Mouse (Mus musculus): ENCODE measurements at regions not wholly inside any gene's neighbourhood (a gene's known extent, or its start where the extent isn't known, plus 50 kb on each side); places are given as distances from the start of the nearest gene placed in this dataset.

- DNase-seq = no peak
Measured at GRCm38 (mm10) chr13:110584765-110585164, 189.9 kb downstream of the Plk2 start.

DNA sequence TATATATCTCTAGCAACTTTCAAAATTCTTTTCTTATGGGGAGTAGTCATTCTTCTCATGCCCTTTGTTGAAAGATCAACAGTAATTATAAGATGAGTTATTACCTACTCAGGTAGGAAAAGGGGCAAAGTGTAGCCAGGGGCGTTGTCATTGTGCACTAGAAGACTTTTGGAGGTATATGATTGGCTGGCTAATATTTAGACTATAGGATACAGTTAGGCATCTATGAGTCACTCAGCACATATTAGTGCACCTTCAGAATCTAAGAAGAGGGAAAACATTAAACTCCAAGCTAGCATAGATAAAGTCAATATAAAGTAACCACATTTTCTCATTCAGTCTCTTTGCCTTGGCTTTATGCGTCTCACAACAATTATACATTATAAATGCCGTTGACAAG is 199.8 kb downstream of the Plk2 start:
- DNase-seq = no peak

DNA sequence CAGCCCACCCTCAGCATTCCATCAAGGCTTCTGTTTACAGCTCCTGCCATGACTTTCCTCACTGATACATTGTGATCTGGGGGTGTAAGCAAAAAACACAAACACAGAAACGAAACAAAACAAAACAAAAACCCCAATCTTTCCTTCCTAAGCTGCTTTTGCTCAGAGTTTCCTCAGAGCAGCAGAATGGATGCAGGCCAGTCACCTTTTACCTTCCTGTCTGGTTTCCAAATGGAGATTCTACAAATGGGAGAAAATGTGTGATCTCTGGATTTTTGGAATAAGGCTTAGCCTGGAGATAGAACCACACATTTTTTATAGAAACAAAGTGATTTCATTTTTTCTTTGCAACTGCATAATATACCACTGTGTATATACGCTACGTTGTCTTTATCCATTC is 204.8 kb downstream of the Plk2 start:
- DNase-seq = no peak

DNA sequence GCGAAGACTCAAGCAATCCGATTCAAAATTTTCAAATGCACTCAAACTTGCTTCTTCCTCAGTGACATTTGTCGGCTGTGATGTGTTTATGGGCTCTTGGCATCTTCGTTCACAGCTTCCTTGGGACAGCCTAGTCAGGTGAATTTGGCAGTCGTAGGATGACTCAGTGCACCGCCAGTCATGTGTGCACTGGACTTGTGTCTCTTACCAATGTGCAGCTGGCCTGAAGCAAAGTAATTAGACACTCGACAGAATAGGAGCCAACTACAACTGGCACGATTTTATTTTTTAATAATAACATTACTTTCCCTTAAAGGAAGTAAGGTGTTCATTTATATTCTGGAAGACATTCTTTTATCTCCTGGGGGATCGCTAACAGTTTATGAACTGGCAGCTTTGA is 205.5 kb downstream of the Plk2 start:
- DNase-seq = no peak

DNA sequence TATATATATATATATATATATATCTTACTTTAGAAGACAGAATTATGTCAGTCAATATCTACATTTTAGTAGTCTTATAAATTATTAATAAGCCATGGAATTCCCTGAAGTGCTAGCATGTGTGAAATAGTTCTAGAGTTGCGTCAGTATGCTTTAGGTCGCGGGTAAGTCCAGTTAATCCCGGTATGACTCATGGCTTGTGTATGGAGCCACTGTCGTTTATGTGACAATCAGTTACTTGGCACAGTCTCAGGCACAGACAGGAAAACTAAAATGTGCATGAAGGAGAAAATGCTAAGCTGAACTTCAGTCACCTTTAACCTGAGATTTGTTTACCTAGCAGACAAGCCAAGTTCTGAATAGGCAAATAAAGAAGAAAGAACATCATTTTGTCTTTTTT is 206.5 kb downstream of the Plk2 start:
- DNase-seq = no peak

GRCm38 (mm10) chr13:110601840-110602239 is 207.0 kb downstream of the Plk2 start:
- DNase-seq = no peak

DNA sequence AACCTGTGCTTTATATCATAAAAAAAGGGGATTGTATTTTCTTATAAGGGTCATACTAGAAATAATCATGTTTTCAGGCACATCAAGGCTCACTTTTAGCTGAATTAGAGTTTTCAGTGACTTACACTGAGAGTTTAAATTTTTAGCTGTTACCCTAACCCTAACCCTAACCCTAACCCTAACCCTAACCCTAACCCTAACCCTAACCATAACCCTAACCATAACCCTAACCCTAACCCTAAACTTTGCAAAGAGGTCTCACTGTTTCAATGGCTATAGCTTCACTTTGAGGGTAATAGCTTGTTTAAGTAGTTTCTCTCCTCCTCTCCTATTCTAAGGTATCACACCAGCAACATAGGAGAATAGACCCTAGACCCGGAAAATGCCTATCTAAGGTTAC is 208.0 kb downstream of the Plk2 start:
- no peak for DNase-seq

DNA sequence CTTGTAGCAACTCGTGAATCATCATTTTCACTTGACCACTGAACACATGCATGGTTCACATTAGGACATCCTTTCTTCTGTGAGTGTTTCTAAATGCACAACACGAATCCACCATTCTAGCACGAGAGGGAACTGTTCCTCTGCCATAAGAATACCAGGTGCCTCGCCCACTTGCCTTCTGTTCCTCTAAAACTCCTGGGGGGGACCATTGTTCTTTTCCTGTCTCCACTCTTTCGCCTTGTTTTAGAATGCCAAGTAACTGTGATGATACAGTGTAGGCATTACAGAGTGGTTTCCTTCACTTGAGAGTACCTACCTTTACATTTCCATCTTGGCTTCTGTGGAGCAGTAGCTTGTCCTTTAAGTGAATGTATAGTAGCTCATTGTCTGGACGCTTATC is 224.2 kb downstream of the Plk2 start:
- DNase-seq = peak; percentile 56 to 59

DNA sequence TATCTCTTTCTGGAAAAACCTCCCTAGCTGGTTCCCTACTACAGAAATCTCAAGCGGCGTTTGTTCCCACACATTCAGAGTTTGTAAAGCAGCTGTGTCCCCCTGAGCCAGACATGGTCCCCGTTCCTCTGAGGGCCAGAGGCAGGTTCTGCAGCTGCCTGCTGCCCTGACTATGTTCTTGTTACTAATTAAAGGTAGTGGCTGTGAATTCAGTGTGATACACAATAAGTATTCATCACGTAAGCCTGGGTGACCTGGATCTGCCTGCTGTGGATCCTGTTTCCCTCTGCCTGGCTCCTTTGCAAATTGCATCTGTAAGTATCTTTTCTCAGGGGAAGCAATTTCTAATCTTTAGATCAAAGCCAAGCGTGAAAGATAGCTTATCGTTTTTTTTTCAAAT is 232.3 kb downstream of the Plk2 start:
- peak in 1 of 2 experiments; percentile 16 for DNase-seq

DNA sequence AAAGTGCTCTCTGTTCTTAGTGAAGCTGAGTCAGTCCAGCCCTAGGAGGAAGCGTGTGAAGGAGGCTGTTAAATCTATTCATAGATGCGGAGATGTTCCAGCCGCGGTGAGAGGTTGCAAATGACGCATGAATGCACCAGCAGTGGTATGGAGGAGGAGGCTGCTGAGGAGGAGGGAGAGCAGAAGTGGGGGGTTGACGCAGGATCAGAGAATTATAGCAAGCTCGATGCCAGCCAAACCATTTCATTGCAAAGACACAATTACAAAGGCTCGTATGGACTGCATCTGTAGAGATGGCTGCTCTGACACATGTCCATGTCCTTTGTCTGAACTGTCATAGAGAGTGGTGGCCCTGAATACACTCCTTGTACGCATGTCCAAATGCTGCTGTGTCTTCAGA is 232.9 kb downstream of the Plk2 start:
- peak; percentile 60 to 69 for DNase-seq

- DNase-seq = no peak
Measured at GRCm38 (mm10) chr13:110628201-110628600, 233.4 kb downstream of the Plk2 start.

- DNase-seq = no peak
Measured at GRCm38 (mm10) chr13:110633261-110633781, 238.5 kb downstream of the Plk2 start.

DNA sequence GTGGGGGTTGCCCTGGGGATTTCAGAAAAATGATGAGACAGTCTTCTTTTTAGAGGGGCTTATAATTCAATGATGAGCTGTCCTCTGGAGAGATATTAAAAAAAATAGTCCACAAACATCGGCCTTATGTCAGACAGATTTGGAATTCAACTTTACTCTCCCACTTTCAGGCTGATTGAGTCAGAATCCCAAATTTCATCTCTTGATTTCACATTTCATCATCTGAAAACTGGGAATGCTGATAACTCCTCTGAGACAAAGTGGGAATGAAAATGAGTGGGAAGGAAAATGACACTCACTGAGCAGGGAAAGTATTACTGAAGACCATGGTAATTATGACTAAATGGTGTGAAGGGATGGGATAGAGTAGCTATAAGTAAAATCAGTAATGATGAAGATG is 239.1 kb downstream of the Plk2 start:
- no peak for DNase-seq

DNA sequence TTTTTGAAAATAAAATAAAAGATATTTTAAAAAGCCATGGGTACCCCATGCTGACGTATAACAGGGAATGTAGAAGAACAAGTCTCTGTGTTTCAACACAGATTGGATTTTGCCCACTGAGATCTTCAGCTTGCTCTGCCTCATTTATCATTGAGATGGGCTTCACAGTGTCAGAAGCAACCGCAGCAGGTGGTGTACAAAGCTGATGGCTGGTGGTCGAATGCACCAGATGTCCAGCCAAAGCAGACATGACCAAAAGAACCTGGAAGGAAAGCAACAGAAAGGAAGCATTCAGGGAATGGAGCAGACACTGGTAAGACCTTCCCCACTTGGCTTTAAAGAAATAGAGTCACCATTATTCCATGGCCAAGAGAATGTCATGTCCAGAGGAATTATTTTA is 247.9 kb downstream of the Plk2 start:
- DNase-seq = no peak

- no peak for DNase-seq
Measured at GRCm38 (mm10) chr13:110643198-110643896, 248.5 kb downstream of the Plk2 start.

DNA sequence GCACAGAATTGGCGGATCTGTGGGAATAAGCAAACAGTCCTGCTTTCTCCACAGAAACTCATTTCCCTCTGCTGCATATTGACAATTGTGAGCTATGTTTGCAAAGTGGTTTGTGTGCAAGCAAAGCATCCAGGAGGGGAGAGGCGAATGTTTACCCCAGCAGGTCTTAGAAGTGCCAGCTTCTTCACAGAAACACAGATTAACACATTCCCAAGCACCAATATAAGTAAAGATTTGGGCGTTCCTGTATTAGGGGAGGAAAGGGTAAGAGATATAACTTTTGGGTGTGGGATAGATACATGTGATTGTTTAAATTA is 249.0 kb downstream of the Plk2 start:
- DNase-seq = no peak

- DNase-seq = no peak
Measured at GRCm38 (mm10) chr13:110649378-110649777, 254.5 kb downstream of the Plk2 start.

DNA sequence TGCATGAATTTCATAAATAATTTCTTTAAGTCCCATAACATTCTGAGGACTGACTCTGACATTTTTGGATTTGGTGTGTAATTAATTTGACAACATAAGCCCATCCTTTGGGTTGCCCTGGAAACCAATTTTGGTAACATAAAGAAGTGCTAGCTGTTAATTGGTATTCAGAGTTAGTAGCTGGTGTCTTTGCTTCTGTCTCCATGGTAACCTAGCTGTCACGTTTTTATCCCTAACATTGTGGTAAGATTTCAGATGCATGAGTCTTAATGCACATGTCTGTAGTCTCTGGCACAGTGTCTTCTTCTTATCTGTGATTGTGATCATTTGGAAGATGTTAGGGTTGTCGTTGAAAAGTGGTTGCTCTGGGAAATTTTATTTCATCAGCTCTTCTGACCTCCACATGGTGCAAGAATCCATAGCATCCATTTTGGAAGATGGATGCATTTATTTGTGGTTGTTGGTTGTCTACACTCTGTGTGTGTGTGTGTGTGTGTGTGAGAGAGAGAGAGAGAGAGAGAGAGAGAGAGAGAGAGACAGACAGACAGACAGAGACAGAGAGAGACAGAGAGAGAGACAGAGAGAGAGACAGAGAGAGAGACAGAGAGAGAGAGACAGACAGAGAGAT is 255.1 kb downstream of the Plk2 start:
- peak in 1 of 2 experiments; percentile 19 for DNase-seq

GRCm38 (mm10) chr13:110652201-110652600 is 257.4 kb downstream of the Plk2 start:
- no peak for DNase-seq

DNA sequence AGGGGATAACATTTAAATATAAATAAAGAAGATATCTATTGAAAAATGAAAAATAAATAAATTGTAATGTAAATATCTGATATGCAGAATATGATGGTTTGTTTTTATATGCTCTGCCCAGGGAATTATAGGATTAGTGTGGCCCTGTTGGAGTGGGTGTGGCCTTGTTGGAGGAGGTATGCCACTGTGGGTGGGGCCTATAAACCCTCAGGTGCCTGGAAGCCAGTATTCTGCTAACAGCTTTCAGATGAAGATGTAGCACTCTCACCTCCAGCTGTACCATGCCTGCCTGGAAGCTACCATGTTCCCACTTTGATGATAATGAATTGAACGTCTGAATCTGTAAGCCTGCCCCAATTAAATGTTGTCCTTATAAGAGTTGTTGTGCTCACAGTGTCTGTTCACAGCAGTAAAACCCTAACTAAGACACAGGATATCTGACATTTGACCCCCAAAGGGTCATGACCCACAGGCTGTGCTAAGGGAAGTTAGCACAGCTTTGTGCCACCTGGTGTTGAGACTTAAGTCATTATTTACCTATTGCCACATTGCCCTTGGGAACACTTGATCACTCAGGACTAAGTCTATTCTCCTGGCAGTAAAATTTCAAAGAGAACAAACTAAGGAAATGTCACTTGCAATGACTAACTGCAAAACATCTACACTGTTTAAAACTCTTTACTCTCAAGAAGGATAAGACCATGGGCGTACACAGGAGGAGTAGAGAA is 270.4 kb downstream of the Plk2 start:
- DNase-seq = no peak

GRCm38 (mm10) chr13:110667276-110667956 is 272.6 kb downstream of the Plk2 start:
- no peak for DNase-seq

- DNase-seq = peak in 1 of 2 experiments; percentile 7
Measured at GRCm38 (mm10) chr13:110673536-110673935, 278.7 kb downstream of the Plk2 start.
